Mouse (Mus musculus) heart, postnatal 0 days (tissue): Measurements from ENCODE around the gene Serping1.

Source experiments
- CTCF ChIP-seq: IDR thresholded peaks from 2 replicates; pipeline ENCODE4 v1.5.1; 2016; ENCODE audit warnings: antibody characterized with exemption, control low read depth, low read depth
- EP300 ChIP-seq: IDR thresholded peaks from 2 replicates; pipeline ENCODE4 v1.6.1; 2016; ENCODE audit warnings: antibody characterized with exemption, low read depth

DNA sequence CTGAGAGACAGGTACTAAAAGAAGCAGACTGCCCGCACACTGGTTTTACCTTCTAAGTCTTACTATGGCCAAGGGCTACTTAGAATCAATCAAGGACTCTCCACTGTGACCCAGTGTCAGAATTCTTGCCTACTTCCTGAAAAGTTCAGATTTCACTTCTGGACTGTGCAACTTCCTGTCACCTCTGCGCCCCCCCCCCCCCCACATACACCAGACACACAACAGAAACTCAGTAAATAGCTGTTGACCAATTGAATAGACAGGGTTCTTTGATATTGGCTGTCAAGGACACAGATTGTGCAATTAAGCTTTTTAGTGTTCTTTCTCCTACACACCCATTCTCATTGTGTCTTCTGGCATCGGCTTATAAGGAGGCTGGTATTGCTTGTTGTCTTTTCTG lies 13.1 kb upstream of the Serping1 start:
- TF ChIP-seq CTCF (no peak), EP300 (no peak)
